Mouse (Mus musculus) bone marrow, adult 2 months (tissue): ENCODE results near the gene Chadl.

Experiments used
- CTCF ChIP-seq: fragments of 200-500 bp; IDR thresholded peaks from 2 replicates; pipeline ENCODE4 v1.5.1; 2011; ENCODE audit warnings: low read length, control low read depth; ENCODE audit not compliant: control insufficient read depth, insufficient read depth
- POLR2A ChIP-seq: fragments of 200-500 bp; IDR thresholded peaks from 2 replicates; pipeline ENCODE4 v1.6.1; 2011; ENCODE audit warnings: low read depth, mild to moderate bottlenecking, control low read depth, low read length, borderline replicate concordance; ENCODE audit not compliant: control insufficient read depth

DNA sequence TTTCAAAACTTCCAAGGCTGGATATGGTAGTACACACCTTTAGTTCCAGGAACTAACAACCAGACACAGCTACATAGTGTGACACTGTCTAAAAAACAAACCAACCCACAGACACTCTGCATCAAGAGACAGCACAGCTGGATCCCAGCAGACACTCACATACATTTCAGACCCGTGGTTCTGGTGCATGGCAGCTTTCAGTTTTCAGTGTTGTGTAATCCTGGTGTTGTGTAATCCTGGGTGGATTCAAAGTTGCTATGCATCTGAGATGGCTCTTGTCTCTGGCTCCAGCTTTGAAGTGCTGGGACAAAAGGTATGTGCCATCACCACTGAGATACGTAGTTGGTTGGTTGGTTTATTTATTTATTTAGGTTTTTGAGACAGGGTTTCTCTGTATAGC, 1.4 kb upstream of the Chadl start:
- TF ChIP-seq POLR2A (no peak), CTCF (no peak)
